Mouse (Mus musculus) urinary bladder, postnatal 36 days (tissue): Measurements from ENCODE around the gene Ugt1a8.
"Not testable (repeated sequence)": the region's sequence is repeated elsewhere in the genome, so short reads cannot be mapped to it uniquely, and the experiment has no call there.

Source experiments
- DNase-seq, 2 experiments: peaks; one replicate each; pipeline ENCODE4 v3.0.0; 2022; ENCODE audit warnings: low spot score in 2 of 2, mixed read lengths in 1 of 2

Ugt1a8 gene

GRCm38 (mm10) chr1:88087513-88087912, at the start of gene Ugt1a8:
Gene Ugt1a8 (plus strand): TSS chr1:88087813.
- DNase-seq = no peak

DNA sequence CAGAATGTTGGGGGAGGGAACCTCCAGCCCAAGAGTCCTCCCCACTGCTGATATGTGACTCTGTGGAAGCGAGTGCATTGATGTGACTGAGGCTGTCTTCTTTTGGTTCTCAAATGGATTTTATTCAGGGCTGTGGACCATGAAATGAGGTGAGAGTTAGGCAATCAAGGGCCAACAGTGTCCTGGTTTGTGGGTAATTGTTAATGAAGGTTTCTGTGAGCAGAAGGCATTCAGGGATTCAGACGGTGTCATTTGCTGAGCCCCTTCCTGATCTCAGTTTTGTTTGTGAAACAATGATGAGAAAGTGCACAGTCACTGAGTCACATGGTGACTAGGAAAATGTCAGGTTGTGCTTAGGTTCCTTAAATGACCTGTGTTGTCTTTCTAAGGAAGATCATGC, 44.6 kb upstream of the Ugt1a8 start:
- not testable (repeated sequence) for DNase-seq

- not testable (repeated sequence) for DNase-seq
Measured at GRCm38 (mm10) chr1:88044832-88045437, 42.7 kb upstream of the Ugt1a8 start.

GRCm38 (mm10) chr1:88047408-88047807, 40.2 kb upstream of the Ugt1a8 start:
- not testable (repeated sequence) for DNase-seq

DNA sequence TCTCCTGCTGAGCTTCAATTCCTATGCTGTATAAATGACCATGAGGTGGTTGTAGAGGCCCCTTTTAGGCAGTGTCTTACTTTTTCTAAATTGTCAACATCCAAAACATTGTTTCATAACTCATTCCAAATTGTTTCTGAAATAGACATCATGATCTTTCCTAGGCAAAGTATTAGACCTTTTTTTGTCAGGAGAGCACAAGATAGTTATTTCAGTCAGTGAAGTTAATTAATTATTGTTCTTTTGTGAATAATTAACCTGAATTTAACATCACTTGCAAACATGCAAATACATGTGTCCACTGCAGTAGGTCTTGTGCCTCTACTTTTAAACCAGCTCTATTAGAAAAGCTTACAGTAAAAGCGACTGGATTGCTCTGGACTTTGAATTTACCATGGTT, 32.5 kb upstream of the Ugt1a8 start, which contains the start of gene Ugt1a10:
Gene Ugt1a10, plus strand, starts transcription at position 301 of the 400 bp plus-strand sequence.
- no peak for DNase-seq

GRCm38 (mm10) chr1:88066472-88067102, 21.0 kb upstream of the Ugt1a8 start:
- not testable (repeated sequence) for DNase-seq

- no peak for DNase-seq
Measured at GRCm38 (mm10) chr1:88070495-88070894, 17.1 kb upstream of the Ugt1a8 start, which contains the start of gene Ugt1a9. Gene Ugt1a9 (plus strand): TSS chr1:88070800.

- no peak for DNase-seq
Measured at GRCm38 (mm10) chr1:88070902-88071301, 16.7 kb upstream of the Ugt1a8 start.

- no peak for DNase-seq
Measured at GRCm38 (mm10) chr1:88074471-88074870, 13.1 kb upstream of the Ugt1a8 start.

GRCm38 (mm10) chr1:88077128-88077527, 10.5 kb upstream of the Ugt1a8 start:
- DNase-seq = no peak

GRCm38 (mm10) chr1:88081670-88082069, 5.9 kb upstream of the Ugt1a8 start:
- DNase-seq = no peak

- no peak for DNase-seq
Measured at GRCm38 (mm10) chr1:88086125-88086524, 1.5 kb upstream of the Ugt1a8 start.

- no peak for DNase-seq
Measured at GRCm38 (mm10) chr1:88092341-88092740, 4.7 kb downstream of the Ugt1a8 start.

- not testable (repeated sequence) for DNase-seq
Measured at GRCm38 (mm10) chr1:88094270-88094676, 6.7 kb downstream of the Ugt1a8 start.

- peak; percentile 55 to 65 for DNase-seq
Measured at GRCm38 (mm10) chr1:88094941-88095492, 7.4 kb downstream of the Ugt1a8 start, which contains the start of gene Ugt1a7c. Gene Ugt1a7c (plus strand): TSS chr1:88095062.

- not testable (repeated sequence) for DNase-seq
Measured at GRCm38 (mm10) chr1:88098546-88098945, 10.9 kb downstream of the Ugt1a8 start.

GRCm38 (mm10) chr1:88099691-88100090, 12.1 kb downstream of the Ugt1a8 start:
- not testable (repeated sequence) for DNase-seq

- peak in 1 of 2 experiments; percentile 72 for DNase-seq
Measured at GRCm38 (mm10) chr1:88103019-88103418, 15.4 kb downstream of the Ugt1a8 start, which contains the start of gene Ugt1a6b. Gene Ugt1a6b (plus strand): TSS chr1:88103252.

DNA sequence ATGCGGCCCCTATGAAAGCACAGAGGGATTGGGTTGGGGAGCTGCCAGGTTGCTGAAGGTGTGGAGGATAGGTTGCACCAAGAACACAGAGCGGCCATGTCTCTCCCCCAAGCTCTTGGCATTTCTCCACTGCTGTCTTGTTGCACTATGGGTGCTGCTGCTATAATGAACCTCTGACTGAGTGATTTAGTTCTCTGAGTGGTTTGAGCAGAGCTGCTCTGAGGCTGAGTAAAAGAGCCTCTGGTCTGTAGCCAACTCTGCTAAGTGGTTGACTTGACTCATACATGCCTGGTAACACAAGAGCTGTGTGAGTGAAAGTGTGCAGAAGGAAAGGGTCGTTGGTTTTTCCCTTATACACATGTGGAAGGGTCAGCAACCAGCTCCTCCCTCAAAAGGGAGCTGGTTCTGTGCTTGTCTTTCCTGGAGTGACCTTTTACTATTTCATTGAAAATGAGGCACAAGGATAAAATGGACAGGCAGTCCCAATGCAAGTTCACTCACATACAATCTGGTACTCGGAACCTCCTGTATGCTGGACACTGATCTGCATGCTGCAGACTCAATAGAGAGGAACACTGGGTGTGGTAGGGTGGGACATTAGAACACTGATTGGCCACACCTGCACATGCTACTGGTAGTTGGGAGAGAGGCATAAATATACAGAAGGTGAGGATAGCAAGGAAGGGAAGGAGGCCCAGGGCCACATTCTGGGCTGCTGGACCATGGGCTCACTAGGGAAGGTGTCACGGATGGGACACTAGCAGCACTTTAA, 16.3 kb downstream of the Ugt1a8 start:
- DNase-seq = not testable (repeated sequence)

- no peak for DNase-seq
Measured at GRCm38 (mm10) chr1:88104667-88105430, 17.2 kb downstream of the Ugt1a8 start.

GRCm38 (mm10) chr1:88105656-88106055, 18.0 kb downstream of the Ugt1a8 start:
- no peak for DNase-seq
